Comparison of ENCODE assay signal across 17 mouse cellular contexts in genomic region chr4:149021021-149021420, GRCm38 (mm10).
"Had no signal": no experiment of that assay in that cellular context is flagged by ENCODE, and none has a peak within 500 bp of the region (broad histone marks: within the 10 kb centered on the region; RNA-seq: fewer than 3 reads in every experiment).

No protein-coding gene starts in this region.

- H3K9me3 ChIP-seq: neural tube, embryonic 12.5 days; neural tube, embryonic 13.5 days; neural tube, embryonic 15.5 days; stomach, embryonic 15.5 days had no signal

- H3K4me3 ChIP-seq: neural tube, embryonic 12.5 days; neural tube, embryonic 13.5 days; neural tube, embryonic 15.5 days; stomach, embryonic 15.5 days had no signal

- H3K27me3 ChIP-seq: neural tube, embryonic 12.5 days; neural tube, embryonic 13.5 days; neural tube, embryonic 15.5 days; stomach, embryonic 15.5 days had no signal

- H3K36me3 ChIP-seq: neural tube, embryonic 12.5 days; neural tube, embryonic 13.5 days; neural tube, embryonic 15.5 days; stomach, embryonic 15.5 days had no signal

- H3K9ac ChIP-seq: neural tube, embryonic 12.5 days; neural tube, embryonic 13.5 days; neural tube, embryonic 15.5 days; stomach, embryonic 15.5 days had no signal

- H3K4me2 ChIP-seq: neural tube, embryonic 12.5 days; neural tube, embryonic 13.5 days; neural tube, embryonic 15.5 days; stomach, embryonic 15.5 days had no signal

- H3K27ac ChIP-seq: neural tube, embryonic 12.5 days; neural tube, embryonic 13.5 days; neural tube, embryonic 15.5 days; stomach, embryonic 15.5 days; stomach, postnatal 0 days had no signal

- DNase-seq: retina, postnatal 1 day; right cerebral cortex, adult 18-20 months; right cerebral cortex, postnatal 14 days; right cerebral cortex, postnatal 25 days; right cerebral cortex, postnatal 4 days; spleen, adult 18-20 months; thymus, adult 18-20 months; thymus, adult 2 months; thymus, postnatal 14 days; thymus, postnatal 25 days; thymus, postnatal 36 days; thymus, postnatal 4 days had no signal
